In the genomic region with DNA sequence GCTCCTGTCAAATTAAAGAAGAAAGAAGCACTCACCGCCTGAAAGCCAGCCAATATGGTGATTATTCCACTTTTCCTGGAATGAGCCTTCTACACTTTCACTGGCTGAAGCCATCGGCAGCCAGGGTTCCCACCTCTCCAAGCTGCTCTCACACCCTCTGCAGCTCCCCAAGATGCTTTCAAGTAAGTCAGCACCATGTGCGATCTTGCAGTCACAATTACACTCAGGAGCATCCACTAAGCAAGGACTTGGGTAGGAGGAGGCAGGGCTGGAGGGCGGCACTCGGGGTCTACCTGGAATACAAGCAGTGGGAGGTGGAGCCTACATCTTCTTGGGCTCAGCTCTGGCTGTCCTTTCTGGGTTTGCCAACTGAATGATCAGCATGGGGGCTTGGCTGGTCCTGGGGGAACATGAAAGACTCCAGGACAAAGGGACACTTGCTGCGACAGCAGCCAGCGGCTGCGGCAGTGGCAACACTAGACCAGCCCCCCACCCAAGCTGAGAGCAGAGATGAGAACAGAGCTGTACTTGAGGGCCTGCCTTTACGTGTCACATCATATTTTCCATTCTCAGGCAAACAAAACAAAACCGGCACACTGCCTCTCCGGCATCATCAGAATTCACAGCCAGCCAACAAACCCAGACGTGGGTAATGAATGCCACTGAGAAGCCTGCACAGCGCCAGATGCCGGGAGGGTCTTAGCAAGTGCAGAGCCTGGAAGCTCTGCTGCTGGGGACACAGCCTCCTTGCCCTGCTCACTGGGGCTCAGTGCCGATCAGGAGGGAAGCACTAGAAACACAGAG, we compare ENCODE assay signal across 10 mouse cellular contexts.
A peak's percentile ranks its signal among the peaks of the same experiment; 100 is the strongest.
DNase-seq lines count a peak whose midpoint lies in the region; ATAC-seq and TF ChIP-seq lines count a peak whose summit lies in the region.
"Had no signal": no experiment of that assay in that cellular context is flagged by ENCODE, and none has a peak within 500 bp of the region (broad histone marks: within the 10 kb centered on the region; RNA-seq: fewer than 3 reads in every experiment).

No protein-coding gene starts in this region.

- peak overlapping the region; percentile 30; the same call in 1 of the 2 replicates for H3K27ac ChIP-seq in spleen, adult 2 months (ENCODE audit: insufficient read depth, low read length)
- H3K27ac ChIP-seq in midbrain, embryonic 12.5 days (replicated peaks) = peak overlapping the region; percentile 79
- H3K27ac ChIP-seq: kidney, embryonic 15.5 days had no signal

- H3K9ac ChIP-seq in midbrain, embryonic 12.5 days (replicated peaks) = peak overlapping the region; percentile 41
- H3K9ac ChIP-seq: kidney, embryonic 15.5 days had no signal

- H3K4me2 ChIP-seq in midbrain, embryonic 12.5 days (replicated peaks) = peak overlapping the region; percentile 54
- H3K4me2 ChIP-seq: kidney, embryonic 15.5 days had no signal

- 72% methylated on average over 15 of the region's 15 CpGs for WGBS in spleen, adult 2 months
- WGBS in midbrain, embryonic 12.5 days = 11% methylated on average over 15 of the region's 15 CpGs

- peak; percentile 33 for DNase-seq in embryo, embryonic 10 days (ENCODE audit: low spot score)
- no peak for DNase-seq in embryo, embryonic 10.5 days (ENCODE audit: low spot score)
- peak in 1 of 2 experiments; percentile 27 for DNase-seq in spleen, adult 2 months (ENCODE audit: low read depth in 1 of 2, low spot score in 2 of 2)
- no peak for DNase-seq in spleen, postnatal 4 days (ENCODE audit: low spot score in 2 of 2)
- no peak for DNase-seq in urinary bladder, postnatal 4 days (ENCODE audit: low spot score in 2 of 2)
- DNase-seq in ovary, postnatal 14 days (ENCODE audit: low spot score) = no peak
- no peak for DNase-seq in gastrocnemius, postnatal 25 days
- DNase-seq: B cell, adult 2 months had no signal

- peak; percentile 66 for ATAC-seq in midbrain, embryonic 12.5 days (ENCODE audit: low FRiP score, low read depth)

- no peak for TF ChIP-seq CTCF in spleen, adult 2 months (IDR thresholded peaks at IDR 0.05; ENCODE audit: extremely low read depth, insufficient read depth, insufficient read length, insufficient replicate concordance)

- no peaks in the 10 kb centered on the region for H3K27me3 ChIP-seq in spleen, adult 2 months (ENCODE audit: control insufficient read depth, insufficient read depth, low read length)
- peaks cover 5% of the 10 kb centered on the region; the same call in 1 of the 2 replicates for H3K27me3 ChIP-seq in midbrain, embryonic 12.5 days

- peaks cover 12% of the 10 kb centered on the region for H3K4me1 ChIP-seq in spleen, adult 2 months (ENCODE audit: control insufficient read depth, insufficient read depth, insufficient read length)
- peaks cover 49% of the 10 kb centered on the region for H3K4me1 ChIP-seq in midbrain, embryonic 12.5 days

- no peak overlapping the region; the same call in 1 of the 2 replicates for H3K4me3 ChIP-seq in spleen, adult 2 months (ENCODE audit: extremely low read depth, insufficient read depth, insufficient read length)
- H3K4me3 ChIP-seq in midbrain, embryonic 12.5 days = peak overlapping the region; percentile 35
- H3K4me3 ChIP-seq: kidney, embryonic 15.5 days had no signal

- H3K36me3 ChIP-seq in spleen, adult 2 months (ENCODE audit: control insufficient read depth, insufficient read depth, low read length) = no peaks in the 10 kb centered on the region
- no peaks in the 10 kb centered on the region for H3K36me3 ChIP-seq in midbrain, embryonic 12.5 days
- H3K36me3 ChIP-seq: kidney, embryonic 15.5 days had no signal

- H3K9me3 ChIP-seq in midbrain, embryonic 12.5 days = no peaks in the 10 kb centered on the region
- H3K9me3 ChIP-seq: kidney, embryonic 15.5 days had no signal

- TF ChIP-seq POLR2A in spleen, adult 2 months (IDR thresholded peaks at IDR 0.05; ENCODE audit: low read depth, low read length) = no peak
